13 mouse cellular contexts compared by ENCODE assay signal in the genomic region with DNA sequence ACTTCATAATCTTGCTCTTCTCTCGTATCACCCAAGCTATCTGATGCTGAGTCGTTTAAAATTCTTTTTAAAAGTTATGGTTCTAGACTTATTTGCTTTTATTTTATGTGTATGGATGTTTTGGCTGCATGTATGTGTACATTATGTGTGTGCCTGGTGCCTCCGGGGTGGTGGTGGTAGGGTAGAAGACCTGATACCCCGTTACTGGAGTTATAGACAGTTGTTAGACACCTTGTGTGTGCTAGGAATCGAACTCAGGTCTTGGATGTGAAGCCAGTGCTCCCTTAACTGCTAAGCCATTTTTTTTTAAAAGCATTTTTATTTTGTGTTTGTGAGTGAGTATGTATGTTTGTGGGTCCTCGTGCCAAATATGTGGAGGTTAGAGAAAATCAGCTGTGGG. TPM values are rescaled to one million over a fixed set of nuclear protein-coding genes. Genes with fewer than 3 reads are reported as not detected.
DNase-seq lines count a peak whose midpoint lies in the region; ATAC-seq and TF ChIP-seq lines count a peak whose summit lies in the region.
"Had no signal": no experiment of that assay in that cellular context is flagged by ENCODE, and none has a peak within 500 bp of the region (broad histone marks: within the 10 kb centered on the region; RNA-seq: fewer than 3 reads in every experiment).

No protein-coding gene starts in this region.

- peaks cover 10% of the 10 kb centered on the region for H3K4me1 ChIP-seq in heart, embryonic 15.5 days (replicated peaks)
- H3K4me1 ChIP-seq in lung, embryonic 14.5 days (ENCODE audit: insufficient read depth) = peaks cover 4% of the 10 kb centered on the region; the same call in 1 of the 2 replicates
- H3K4me1 ChIP-seq in embryonic facial prominence, embryonic 15.5 days = peaks cover 8% of the 10 kb centered on the region; the same call in 1 of the 2 replicates
- H3K4me1 ChIP-seq in intestine, postnatal 0 days (replicated peaks; ENCODE audit: control insufficient read depth, insufficient read depth, low read length) = no peaks in the 10 kb centered on the region

- no peak overlapping the region for H3K27ac ChIP-seq in heart, embryonic 15.5 days
- H3K27ac ChIP-seq in lung, embryonic 14.5 days (ENCODE audit: low read depth) = no peak overlapping the region
- H3K27ac ChIP-seq in embryonic facial prominence, embryonic 15.5 days (replicated peaks) = no peak overlapping the region
- H3K27ac ChIP-seq in intestine, postnatal 0 days (ENCODE audit: low read depth, low read length) = no peak overlapping the region
- H3K27ac ChIP-seq: hindbrain, embryonic 13.5 days; liver, embryonic 14.5 days had no signal

- no peaks in the 10 kb centered on the region for H3K9me3 ChIP-seq in heart, embryonic 15.5 days (replicated peaks)
- H3K9me3 ChIP-seq in lung, embryonic 14.5 days (ENCODE audit: low read depth, low read length) = no peaks in the 10 kb centered on the region
- no peaks in the 10 kb centered on the region for H3K9me3 ChIP-seq in embryonic facial prominence, embryonic 15.5 days (replicated peaks)
- H3K9me3 ChIP-seq in intestine, postnatal 0 days (ENCODE audit: control insufficient read depth) = no peaks in the 10 kb centered on the region
- H3K9me3 ChIP-seq: hindbrain, embryonic 13.5 days had no signal

- H3K9ac ChIP-seq in heart, embryonic 15.5 days = no peak overlapping the region
- no peak overlapping the region for H3K9ac ChIP-seq in lung, embryonic 14.5 days
- H3K9ac ChIP-seq in embryonic facial prominence, embryonic 15.5 days = no peak overlapping the region
- H3K9ac ChIP-seq in intestine, postnatal 0 days (ENCODE audit: low read depth, low read length) = no peak overlapping the region
- H3K9ac ChIP-seq: liver, embryonic 14.5 days had no signal

- 88% methylated on average over 6 of the region's 6 CpGs for WGBS in heart, embryonic 15.5 days
- 90% methylated on average over 6 of the region's 6 CpGs for WGBS in lung, embryonic 14.5 days
- WGBS in embryonic facial prominence, embryonic 15.5 days = 86% methylated on average over 6 of the region's 6 CpGs
- 90% methylated on average over 6 of the region's 6 CpGs for WGBS in intestine, postnatal 0 days

- peak overlapping the region; percentile 69; the same call in 1 of the 2 replicates for H3K4me3 ChIP-seq in heart, embryonic 15.5 days
- no peak overlapping the region; the same call in 1 of the 2 replicates for H3K4me3 ChIP-seq in lung, embryonic 14.5 days (ENCODE audit: low read depth, low read length)
- H3K4me3 ChIP-seq in embryonic facial prominence, embryonic 15.5 days (replicated peaks) = peak overlapping the region; percentile 60
- H3K4me3 ChIP-seq in intestine, postnatal 0 days (ENCODE audit: low read depth, low read length) = no peak overlapping the region

- H3K36me3 ChIP-seq in heart, embryonic 15.5 days = no peaks in the 10 kb centered on the region
- H3K36me3 ChIP-seq in lung, embryonic 14.5 days (ENCODE audit: insufficient read depth) = no peaks in the 10 kb centered on the region
- no peaks in the 10 kb centered on the region for H3K36me3 ChIP-seq in embryonic facial prominence, embryonic 15.5 days
- H3K36me3 ChIP-seq in intestine, postnatal 0 days (ENCODE audit: control insufficient read depth, insufficient read depth) = no peaks in the 10 kb centered on the region
- H3K36me3 ChIP-seq: hindbrain, embryonic 13.5 days had no signal

- no peak for ATAC-seq in heart, embryonic 15.5 days (replicated peaks; ENCODE audit: insufficient number of reproducible peaks, insufficient read depth, low FRiP score, low read depth)
- ATAC-seq in lung, embryonic 14.5 days (ENCODE audit: insufficient read depth) = no peak
- ATAC-seq in embryonic facial prominence, embryonic 15.5 days (ENCODE audit: insufficient number of reproducible peaks, low FRiP score, low TSS enrichment, low read depth) = no peak
- no peak for ATAC-seq in intestine, postnatal 0 days
- ATAC-seq: inflammation-experienced regulatory T-cells, adult 6 months had no signal

- intact Hi-C loops in heart, postnatal 10 days (cut with DNase I) = loop anchor here (5.0 kb wide), 2 partner anchors 51 to 96 kb away; a partner anchor contains a TSS

- no peak for DNase-seq in heart, postnatal 10 days
- no peak for DNase-seq in lung, embryonic 14.5 days
- DNase-seq in lung, postnatal 25 days (ENCODE audit: low spot score) = no peak
- no peak for DNase-seq in frontal cortex, postnatal 25 days (ENCODE audit: low spot score in 2 of 2)
- DNase-seq: cerebellum, adult 11-12 months; embryo, embryonic 11 days; right cerebral cortex, postnatal 25 days had no signal

- no peak overlapping the region for H3K4me2 ChIP-seq in heart, embryonic 15.5 days
- H3K4me2 ChIP-seq in lung, embryonic 14.5 days = peak overlapping the region; percentile 95
- 0 out of 2 replicates have a peak overlapping the region, but pooled peaks have one; percentile 97 for H3K4me2 ChIP-seq in embryonic facial prominence, embryonic 15.5 days (replicated peaks)
- H3K4me2 ChIP-seq in intestine, postnatal 0 days (replicated peaks; ENCODE audit: low read depth) = peak overlapping the region; percentile 66; the same call in 1 of the 2 replicates

- TF ChIP-seq CTCF in lung, embryonic 14.5 days (IDR thresholded peaks at IDR 0.05; ENCODE audit: low read depth) = no peak
- no peak for TF ChIP-seq CTCF in intestine, postnatal 0 days (IDR thresholded peaks at IDR 0.05; ENCODE audit: low read depth)

- peaks cover 17% of the 10 kb centered on the region; the same call in 1 of the 2 replicates for H3K27me3 ChIP-seq in heart, embryonic 15.5 days
- no peaks in the 10 kb centered on the region; the same call in 1 of the 2 replicates for H3K27me3 ChIP-seq in lung, embryonic 14.5 days (ENCODE audit: insufficient read depth, low read length)
- no peaks in the 10 kb centered on the region for H3K27me3 ChIP-seq in embryonic facial prominence, embryonic 15.5 days
- peaks cover 13% of the 10 kb centered on the region; the same call in 1 of the 2 replicates for H3K27me3 ChIP-seq in intestine, postnatal 0 days (replicated peaks; ENCODE audit: control insufficient read depth, insufficient read depth, low read length)

RNA-seq across cellular contexts. Expression of a gene that starts 0.7 kb away (rescaled TPM):
- 74.2 and 78.7 TPM in 2 replicates for polyA plus RNA-seq in heart, embryonic 15.5 days (2015; fragmentation: Nextera tagmentation; extraction: Ambion mirVana)
- 100 to 1,000 TPM; 435 to 466 TPM for total RNA-seq in heart, postnatal 10 days (2021)
- 35.1 and 37.9 TPM in 2 replicates for polyA plus RNA-seq in lung, embryonic 14.5 days (2014; fragmentation: Nextera tagmentation; extraction: Ambion mirVana)
- polyA plus RNA-seq in embryonic facial prominence, embryonic 15.5 days (2015; fragmentation: Nextera tagmentation; extraction: Ambion mirVana) = 107 and 116 TPM in 2 replicates
- 255 and 258 TPM in 2 replicates for polyA plus RNA-seq in intestine, postnatal 0 days (2015; fragmentation: Nextera tagmentation; extraction: Ambion mirVana)

Comparison
In these comparisons a context has a peak if more than half of its experiments do, and no peak if none do; other contexts are left out.
1. H3K4me3 ChIP-seq: peak in heart, embryonic 15.5 days (single experiment) and embryonic facial prominence, embryonic 15.5 days (single experiment); none in lung, embryonic 14.5 days (single experiment) and intestine, postnatal 0 days (single experiment).